Mouse (Mus musculus): ENCODE data around the gene Cybc1. TPM values are rescaled to one million over a fixed set of nuclear protein-coding genes. Genes with fewer than 3 reads are reported as not detected.

The Cybc1 gene
- 36.9 and 40.4 TPM in 2 replicates for polyA plus RNA-seq (2015; fragmentation: Nextera tagmentation; extraction: Ambion mirVana)

DNA sequence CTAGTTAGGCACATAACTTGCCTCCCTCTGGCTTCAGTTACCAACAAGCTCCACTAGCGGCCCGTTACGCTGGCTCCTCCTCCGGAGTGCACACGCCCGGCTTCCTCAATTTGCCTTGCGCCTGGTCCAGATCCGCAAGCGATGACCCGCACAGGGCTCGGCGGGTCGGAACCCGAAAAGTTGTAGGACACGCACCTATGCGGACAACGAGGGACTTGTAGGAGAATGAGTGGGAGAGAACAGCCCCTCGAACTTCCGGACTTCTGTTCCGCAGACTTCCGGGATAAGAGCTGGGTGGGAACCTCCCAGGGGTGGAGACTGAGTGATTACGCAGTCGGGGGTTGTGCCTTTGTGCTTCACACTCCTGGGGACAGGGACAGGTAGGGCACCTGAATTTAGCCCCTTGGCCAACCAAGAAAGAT is at the start of gene Cybc1:
Gene Cybc1, minus strand, starts transcription at position 305 of the 422 bp plus-strand sequence.
- peak; percentile 92 for ATAC-seq (ENCODE audit: low read depth)
- Histone ChIP-seq H3K4me3 (peak within 1 kb of the TSS; percentile 82), H3K36me3 (peaks cover 33% of the 10 kb centered on the region), H3K27ac (replicated peaks) (peak within 1 kb of the TSS; percentile 79), H3K4me1 (replicated peaks) (peaks cover 29% of the 10 kb centered on the region), H3K9me3 (no peaks in the 10 kb centered on the region), H3K4me2 (peak within 1 kb of the TSS; percentile 92), H3K27me3 (no peaks in the 10 kb centered on the region), H3K9ac (peak within 1 kb of the TSS; percentile 81)
- WGBS: under 1% methylated on average over 23 of the region's 23 CpGs

DNA sequence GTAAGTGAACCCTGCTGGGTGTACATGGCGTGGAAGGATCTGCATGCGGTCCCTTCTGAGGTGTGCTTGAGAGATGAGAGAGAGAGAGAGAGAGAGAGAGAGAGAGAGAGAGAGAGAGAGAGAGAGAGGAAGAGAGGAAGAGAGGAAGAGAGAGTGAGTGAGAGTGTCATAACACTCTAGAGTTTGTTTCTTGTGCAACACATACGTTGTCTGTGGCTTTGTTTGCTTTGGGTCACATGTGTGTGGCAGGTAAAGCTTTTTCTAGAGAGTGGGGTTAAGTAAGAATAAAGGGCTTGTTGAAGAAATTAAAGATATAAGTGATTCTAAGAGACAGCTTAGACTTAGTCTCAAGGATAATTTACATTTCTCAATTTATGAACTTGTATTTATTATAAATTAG is 48.9 kb upstream of the Cybc1 start:
- H3K4me2 ChIP-seq: no peak overlapping the region
- H3K9ac ChIP-seq: no peak overlapping the region
- no peaks in the 10 kb centered on the region for H3K27me3 ChIP-seq
- no peak overlapping the region for H3K4me3 ChIP-seq
- peaks cover 6% of the 10 kb centered on the region; the same call in 1 of the 2 replicates for H3K4me1 ChIP-seq (replicated peaks)
- H3K36me3 ChIP-seq: 0 out of 2 replicates have a peak, but pooled peaks cover 1% of the 10 kb centered on the region
- no peaks in the 10 kb centered on the region for H3K9me3 ChIP-seq
- H3K27ac ChIP-seq (replicated peaks): no peak overlapping the region
- 89% methylated on average over 3 of the region's 3 CpGs for WGBS
- ATAC-seq (ENCODE audit: low read depth): no peak

DNA sequence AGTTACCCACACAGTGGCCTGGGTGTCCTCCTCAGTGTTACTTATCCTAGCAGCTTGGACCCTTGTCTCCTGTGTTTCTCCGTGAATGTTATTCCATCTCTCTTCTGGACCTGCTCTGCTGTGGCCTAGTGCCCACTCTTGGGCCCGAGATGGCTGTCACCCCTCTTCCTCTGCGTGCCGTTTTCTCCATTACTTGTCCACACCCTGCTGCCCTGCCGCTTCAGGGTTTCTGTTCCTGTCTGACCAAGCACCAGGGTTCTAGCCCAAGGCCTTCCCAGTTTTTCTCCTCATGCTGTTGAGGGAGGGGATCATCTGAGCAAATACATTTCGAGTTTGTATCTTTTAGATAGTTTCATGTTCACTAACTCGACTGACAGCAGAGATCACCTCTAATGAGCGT is 48.4 kb upstream of the Cybc1 start:
- H3K4me3 ChIP-seq: no peak overlapping the region
- 0 out of 2 replicates have a peak, but pooled peaks cover 3% of the 10 kb centered on the region for H3K36me3 ChIP-seq
- no peak for ATAC-seq (ENCODE audit: low read depth)
- no peak overlapping the region for H3K27ac ChIP-seq (replicated peaks)
- no peaks in the 10 kb centered on the region for H3K27me3 ChIP-seq
- 91% methylated on average over 8 of the region's 8 CpGs for WGBS
- H3K4me2 ChIP-seq: no peak overlapping the region
- no peaks in the 10 kb centered on the region for H3K9me3 ChIP-seq
- no peak overlapping the region for H3K9ac ChIP-seq
- H3K4me1 ChIP-seq (replicated peaks): peaks cover 3% of the 10 kb centered on the region; the same call in 1 of the 2 replicates

DNA sequence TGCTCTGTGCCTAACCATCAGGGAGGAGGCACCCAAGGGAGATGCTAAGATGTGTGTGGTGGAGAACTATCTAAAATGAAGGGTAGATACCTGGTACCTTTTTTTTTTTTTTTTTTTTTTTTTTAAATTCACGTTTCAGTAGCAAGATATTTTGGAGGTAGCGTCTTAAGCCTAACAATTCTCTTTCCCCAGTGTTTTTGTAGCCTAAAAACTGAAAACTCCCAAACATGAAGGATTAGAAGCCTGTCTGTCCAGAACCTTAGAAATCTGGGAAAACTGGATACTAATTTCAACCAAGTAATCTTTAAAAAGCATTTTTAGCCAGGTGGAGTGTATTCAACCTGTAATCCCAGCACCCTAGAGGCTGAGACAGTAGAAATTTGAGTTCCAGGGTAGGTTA is 32.0 kb upstream of the Cybc1 start:
- Histone ChIP-seq H3K4me2 (peak overlapping the region; percentile 98), H3K27ac (replicated peaks) (peak overlapping the region; percentile 85; the same call in 1 of the 2 replicates), H3K4me3 (peak overlapping the region; percentile 99), H3K27me3 (no peaks in the 10 kb centered on the region), H3K36me3 (peaks cover 52% of the 10 kb centered on the region), H3K9ac (peak overlapping the region; percentile 98), H3K9me3 (no peaks in the 10 kb centered on the region), H3K4me1 (replicated peaks) (peaks cover 41% of the 10 kb centered on the region)
- WGBS: 66% methylated on average over 2 of the region's 2 CpGs
- ATAC-seq (ENCODE audit: low read depth): no peak

DNA sequence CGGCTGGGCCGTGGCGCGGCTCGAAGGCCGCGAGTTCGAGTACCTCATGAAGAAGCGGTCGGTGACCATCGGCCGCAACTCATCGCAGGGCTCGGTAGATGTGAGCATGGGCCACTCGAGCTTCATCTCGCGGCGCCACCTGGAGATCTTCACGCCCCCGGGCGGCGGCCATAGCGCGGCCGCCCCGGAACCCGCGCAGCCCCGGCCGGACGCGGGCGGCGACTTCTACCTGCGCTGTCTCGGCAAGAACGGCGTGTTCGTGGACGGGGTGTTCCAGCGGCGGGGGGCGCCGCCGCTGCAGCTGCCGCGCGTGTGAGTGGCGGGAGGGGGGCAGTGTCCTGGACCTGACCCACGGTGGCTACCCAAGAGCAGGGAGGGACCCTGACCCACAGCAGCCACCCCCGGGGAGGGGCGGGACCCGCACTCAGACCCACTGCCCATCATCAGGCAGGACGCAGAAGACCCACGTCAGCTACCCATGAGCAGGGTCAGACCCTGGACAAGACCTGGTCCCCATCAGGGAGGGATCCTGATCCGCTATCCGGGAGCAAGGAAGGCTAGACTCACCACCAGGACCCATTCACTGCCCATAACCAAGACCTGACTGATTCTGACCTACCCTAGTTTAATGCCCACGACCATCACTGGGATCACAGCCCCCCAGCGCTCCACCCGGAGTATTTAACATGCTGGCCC is 31.2 kb upstream of the Cybc1 start:
- peak; percentile 19 for ATAC-seq (ENCODE audit: low read depth)
- Histone ChIP-seq H3K27me3 (no peaks in the 10 kb centered on the region), H3K9ac (peak overlapping the region; percentile 98), H3K4me3 (peak overlapping the region; percentile 99), H3K27ac (replicated peaks) (peak overlapping the region; percentile 85), H3K9me3 (no peaks in the 10 kb centered on the region), H3K36me3 (peaks cover 53% of the 10 kb centered on the region), H3K4me2 (peak overlapping the region; percentile 98), H3K4me1 (replicated peaks) (peaks cover 41% of the 10 kb centered on the region)
- WGBS: 0% methylated on average over 58 of the region's 60 CpGs

DNA sequence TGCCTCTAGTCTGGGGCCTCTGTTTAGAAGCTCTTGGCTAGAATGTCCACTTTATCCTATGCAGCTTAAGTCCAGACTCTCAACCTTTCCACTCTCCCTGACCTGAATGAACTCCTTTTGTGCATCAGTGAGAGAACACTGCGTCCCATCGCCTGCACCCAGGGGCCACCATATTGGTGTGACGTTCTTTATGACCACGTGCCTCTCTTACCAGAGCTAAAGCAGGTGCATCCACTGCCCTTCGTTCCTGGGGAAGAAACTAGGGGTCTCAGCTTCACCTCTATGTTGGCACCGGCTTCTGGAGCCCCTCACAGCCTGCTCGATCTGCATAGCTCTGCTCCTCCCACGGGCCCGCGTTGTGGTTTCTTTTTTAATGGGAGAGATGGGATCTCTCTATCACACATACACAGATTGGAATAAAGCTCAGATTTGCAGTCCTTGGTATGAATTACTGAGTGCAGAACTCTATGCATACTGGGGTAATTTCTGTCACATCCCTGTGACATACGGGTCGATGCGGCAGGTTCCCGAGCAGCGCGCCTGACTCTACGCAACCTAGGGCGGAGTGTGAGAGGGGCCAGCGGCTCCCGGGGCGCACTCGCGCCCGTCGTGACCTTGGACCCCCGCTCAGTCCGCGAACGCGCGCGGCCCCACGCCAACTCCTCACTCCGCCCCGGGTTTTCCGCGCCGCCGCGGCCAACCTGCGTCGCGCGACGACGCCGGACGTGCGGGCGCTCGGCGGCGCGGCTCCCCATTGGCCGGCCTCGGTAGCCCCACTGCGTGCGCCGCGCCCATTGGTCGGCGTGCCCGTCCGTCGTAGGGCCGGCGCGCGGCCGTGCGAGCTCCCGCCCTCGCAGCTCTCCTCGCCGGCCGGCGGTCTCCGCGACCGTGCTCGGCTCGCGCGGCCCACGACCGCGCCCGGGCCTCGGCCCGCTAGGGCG is 30.3 kb upstream of the Cybc1 start, which contains the start of gene Foxk2:
Gene Foxk2, plus strand, starts transcription at position 831 of the 941 bp plus-strand sequence.
- ATAC-seq (ENCODE audit: low read depth): peak; percentile 97
- Histone ChIP-seq H3K27ac (replicated peaks) (peak within 1 kb of the TSS; percentile 94), H3K4me1 (replicated peaks) (peaks cover 41% of the 10 kb centered on the region), H3K4me2 (peak within 1 kb of the TSS; percentile 98), H3K36me3 (peaks cover 56% of the 10 kb centered on the region), H3K4me3 (peak within 1 kb of the TSS; percentile 99), H3K9ac (peak within 1 kb of the TSS; percentile 98), H3K9me3 (no peaks in the 10 kb centered on the region), H3K27me3 (no peaks in the 10 kb centered on the region)
- 0% methylated on average over 70 of the region's 91 CpGs for WGBS

DNA sequence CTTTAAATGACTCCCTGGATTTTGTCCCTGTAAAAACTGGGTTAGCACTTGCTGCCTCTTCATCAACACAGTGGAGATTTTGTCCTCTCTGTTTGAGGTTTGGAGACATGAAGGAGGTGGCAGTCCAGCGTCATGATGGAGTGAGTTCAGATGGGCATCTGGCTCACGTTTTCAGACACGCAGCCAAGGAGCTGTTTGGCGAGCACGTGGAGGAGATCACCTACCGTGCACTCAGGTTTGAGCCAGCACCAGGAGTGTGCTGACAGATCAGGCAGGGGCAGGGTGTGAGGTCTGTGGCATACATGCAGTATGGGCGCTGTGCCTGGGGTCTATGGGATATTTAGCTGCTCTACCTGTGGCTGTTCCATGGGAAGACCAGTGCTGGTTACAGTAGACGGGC is 21.1 kb upstream of the Cybc1 start:
- H3K4me3 ChIP-seq: no peak overlapping the region
- no peak overlapping the region for H3K27ac ChIP-seq (replicated peaks)
- ATAC-seq (ENCODE audit: low read depth): no peak
- peaks cover 97% of the 10 kb centered on the region for H3K36me3 ChIP-seq
- no peaks in the 10 kb centered on the region for H3K9me3 ChIP-seq
- no peak overlapping the region for H3K4me2 ChIP-seq
- 88% methylated on average over 8 of the region's 8 CpGs for WGBS
- no peaks in the 10 kb centered on the region for H3K27me3 ChIP-seq
- H3K4me1 ChIP-seq (replicated peaks): no peaks in the 10 kb centered on the region
- no peak overlapping the region for H3K9ac ChIP-seq

DNA sequence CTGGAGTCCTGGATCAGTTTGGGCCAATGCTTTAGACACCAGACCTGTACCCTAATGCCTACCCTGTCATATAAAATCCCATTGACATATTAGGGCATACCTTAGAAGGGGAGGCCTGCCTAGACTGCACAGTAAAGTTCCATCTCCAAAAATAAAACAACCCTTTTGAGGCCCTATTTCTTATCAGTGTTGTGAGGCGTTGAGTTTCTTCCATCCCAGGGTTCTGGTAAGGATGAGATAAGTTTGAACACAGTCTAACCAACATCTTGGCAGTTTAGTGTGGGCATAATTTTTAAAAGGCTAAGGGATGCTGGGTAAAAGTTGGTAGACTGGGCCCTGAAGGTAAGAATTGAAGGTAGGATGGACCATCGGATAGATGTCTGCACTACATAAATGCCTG is 10.5 kb upstream of the Cybc1 start:
- Histone ChIP-seq H3K36me3 (peaks cover 56% of the 10 kb centered on the region), H3K27me3 (no peaks in the 10 kb centered on the region), H3K4me3 (no peak overlapping the region), H3K27ac (replicated peaks) (no peak overlapping the region), H3K4me2 (peak overlapping the region; percentile 76; the same call in 1 of the 2 replicates), H3K4me1 (replicated peaks) (peaks cover 51% of the 10 kb centered on the region), H3K9me3 (no peaks in the 10 kb centered on the region), H3K9ac (no peak overlapping the region)
- no peak for ATAC-seq (ENCODE audit: low read depth)
- WGBS: 93% methylated on average over 2 of the region's 2 CpGs

DNA sequence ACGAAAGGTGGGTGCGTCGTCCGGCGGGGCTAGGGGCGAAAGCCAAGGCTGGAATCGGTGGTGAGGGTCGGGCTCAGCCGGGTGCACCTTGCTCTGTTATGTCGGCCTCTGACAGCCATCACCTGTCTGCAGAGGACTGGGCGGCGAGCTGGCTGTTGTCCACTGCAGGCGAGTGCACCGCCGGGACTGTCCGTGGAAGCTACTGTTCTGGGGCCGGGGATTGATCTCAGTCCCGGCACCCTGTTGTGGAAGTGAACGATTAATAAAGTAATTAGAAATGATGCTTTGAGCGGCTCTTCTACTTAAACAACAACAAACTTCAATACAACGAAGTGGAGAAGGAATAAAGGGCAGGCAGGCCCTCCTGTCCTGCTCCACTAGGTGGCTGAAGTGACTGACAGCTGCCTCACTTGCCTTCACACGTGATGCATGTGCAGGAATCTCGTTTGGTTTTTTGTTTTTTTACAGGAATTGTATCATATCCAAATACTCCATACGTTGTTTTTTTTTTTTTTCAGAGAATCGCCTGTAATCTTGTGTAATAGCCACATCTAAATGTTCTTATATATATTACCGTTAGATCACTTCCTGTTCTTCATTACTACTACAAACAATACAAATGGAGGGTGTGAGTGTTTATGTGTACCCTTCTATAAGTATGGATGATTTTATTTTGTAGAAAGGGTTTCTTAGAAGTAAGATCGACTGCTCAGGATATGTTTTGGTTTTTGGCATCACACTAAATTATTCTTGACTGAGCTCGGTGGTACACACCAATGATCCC is 8.4 kb upstream of the Cybc1 start:
- ATAC-seq (ENCODE audit: low read depth): peak; percentile 18; the same call in 1 of the 2 replicates
- H3K36me3 ChIP-seq: peaks cover 36% of the 10 kb centered on the region
- H3K4me3 ChIP-seq: peak overlapping the region; percentile 84
- peak overlapping the region; percentile 76 for H3K4me2 ChIP-seq
- WGBS: 4% methylated on average over 28 of the region's 28 CpGs
- no peaks in the 10 kb centered on the region for H3K27me3 ChIP-seq
- H3K27ac ChIP-seq (replicated peaks): peak overlapping the region; percentile 99
- peak overlapping the region; percentile 93 for H3K9ac ChIP-seq
- peaks cover 51% of the 10 kb centered on the region for H3K4me1 ChIP-seq (replicated peaks)
- no peaks in the 10 kb centered on the region for H3K9me3 ChIP-seq

DNA sequence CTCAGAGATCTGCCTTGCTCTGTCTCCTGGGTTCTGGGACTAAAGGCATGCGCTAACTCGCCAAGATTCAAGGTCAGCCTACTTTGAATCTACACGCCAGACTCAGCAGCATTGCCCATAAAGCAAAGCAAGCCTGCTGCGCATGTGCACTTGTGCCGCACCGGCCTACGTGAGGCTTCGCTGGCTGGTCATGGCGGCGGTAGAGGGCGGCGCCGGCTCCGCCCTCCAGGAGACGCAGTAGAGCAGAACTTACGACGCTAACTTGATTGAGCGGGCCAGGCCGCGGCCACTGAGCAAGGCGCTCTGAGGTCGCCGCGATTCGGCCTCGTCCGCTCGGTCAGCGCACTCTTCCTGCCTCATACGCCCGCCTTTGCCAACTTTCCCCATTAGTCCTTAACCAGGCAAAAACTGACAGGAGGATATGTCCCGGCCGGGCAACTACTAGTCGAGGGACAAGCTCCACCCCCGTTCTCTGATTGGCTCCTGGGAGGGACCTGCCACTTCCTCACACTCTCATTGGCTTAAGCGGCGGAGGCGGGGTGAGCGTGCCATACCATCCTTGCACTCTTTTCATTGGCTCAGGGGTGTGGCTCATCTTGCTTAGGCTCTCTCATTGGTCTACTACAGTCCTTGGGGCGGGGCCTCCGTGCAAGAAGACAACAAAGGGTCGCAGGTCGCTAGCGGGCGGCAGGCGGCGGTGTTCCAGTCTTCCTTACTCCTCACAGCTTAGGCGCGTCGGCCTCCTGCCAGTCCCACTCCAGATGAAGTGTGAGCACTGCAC is 7.6 kb upstream of the Cybc1 start, which contains the start of gene Narf:
Gene Narf, plus strand, starts transcription at position 690 of the 781 bp plus-strand sequence.
- H3K4me3 ChIP-seq: peak within 1 kb of the TSS; percentile 84
- peak within 1 kb of the TSS; percentile 76 for H3K4me2 ChIP-seq
- H3K27ac ChIP-seq (replicated peaks): peak within 1 kb of the TSS; percentile 99
- peak within 1 kb of the TSS; percentile 93 for H3K9ac ChIP-seq
- no peaks in the 10 kb centered on the region for H3K9me3 ChIP-seq
- peaks cover 28% of the 10 kb centered on the region for H3K36me3 ChIP-seq
- under 1% methylated on average over 50 of the region's 50 CpGs for WGBS
- H3K4me1 ChIP-seq (replicated peaks): peaks cover 45% of the 10 kb centered on the region
- peak; percentile 100 for ATAC-seq (ENCODE audit: low read depth)
- H3K27me3 ChIP-seq: no peaks in the 10 kb centered on the region

All from neural tube, embryonic 13.5 days (tissue).